Mouse (Mus musculus): ENCODE results near the gene Gramd1b. TPM values are rescaled to one million over a fixed set of nuclear protein-coding genes. Genes with fewer than 3 reads are reported as not detected.

Gramd1b gene
- total RNA-seq, 2 experiments from 2014 or later: 147 to 167 TPM

- no peak for DNase-seq (ENCODE audit: low spot score in 2 of 2)
These were observed 188.0 kb downstream of the Gramd1b start for GRCm38 (mm10) chr9:40343053-40343652.

GRCm38 (mm10) chr9:40342101-40342500 is 189.1 kb downstream of the Gramd1b start:
- no peak for DNase-seq (ENCODE audit: low spot score in 2 of 2)

GRCm38 (mm10) chr9:40339578-40339977 is 191.6 kb downstream of the Gramd1b start:
- DNase-seq (ENCODE audit: low spot score in 2 of 2): peak in 1 of 2 experiments; percentile 76

DNA sequence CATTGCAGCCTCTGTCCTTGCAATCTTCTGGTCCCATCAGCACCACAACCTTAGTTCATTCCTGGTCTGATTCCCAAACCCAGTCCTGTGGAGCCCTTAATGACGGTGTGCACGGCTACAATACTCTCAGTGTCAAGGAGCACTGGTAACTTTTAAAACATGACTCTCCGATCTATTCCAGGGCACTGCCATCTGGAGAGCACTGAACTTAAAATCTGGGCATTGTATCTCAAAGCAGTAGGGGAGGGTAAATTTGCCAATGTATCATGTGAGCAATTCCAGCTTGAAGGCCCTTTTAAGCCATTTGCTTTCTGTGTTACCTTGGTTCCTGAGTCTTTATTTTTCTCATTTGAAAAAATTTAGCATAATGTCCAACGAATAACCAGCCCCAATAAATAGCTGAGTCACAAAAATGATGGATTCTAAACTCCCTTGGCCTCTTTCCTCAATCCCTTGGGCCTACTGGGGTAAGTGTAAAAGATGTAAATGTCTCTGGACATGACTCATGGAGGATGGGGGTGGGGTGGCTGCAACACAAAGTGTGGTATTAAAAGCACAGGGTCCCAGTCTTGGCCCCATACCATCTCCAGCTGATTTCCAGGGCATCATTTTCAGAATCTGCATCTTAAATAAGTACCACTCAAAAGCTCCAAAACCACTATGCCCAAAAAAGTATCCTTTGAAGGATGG is 193.9 kb downstream of the Gramd1b start:
- DNase-seq (ENCODE audit: low spot score in 2 of 2): no peak

GRCm38 (mm10) chr9:40336701-40337100 is 194.5 kb downstream of the Gramd1b start:
- DNase-seq (ENCODE audit: low spot score in 2 of 2): peak in 1 of 2 experiments; percentile 76

DNA sequence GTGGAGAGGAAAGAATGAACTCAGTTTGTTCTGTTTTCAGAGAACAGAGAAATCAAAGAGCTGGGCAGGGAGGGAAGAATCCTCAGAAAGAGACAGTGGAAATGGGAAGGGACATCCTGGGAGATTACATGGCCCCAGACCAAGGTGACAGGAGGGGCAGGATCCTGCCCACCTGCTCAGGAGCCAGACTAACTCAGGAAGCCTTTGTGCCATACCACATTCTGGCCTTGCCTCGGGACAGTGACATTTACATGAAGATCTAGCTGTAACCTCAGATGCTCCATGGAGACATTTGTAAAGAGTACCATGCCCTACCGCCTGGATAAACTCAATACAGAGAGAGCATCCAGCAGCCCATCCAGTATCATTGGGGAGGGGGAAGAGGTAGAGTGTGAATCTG is 196.6 kb downstream of the Gramd1b start:
- DNase-seq (ENCODE audit: low spot score in 2 of 2): no peak

DNA sequence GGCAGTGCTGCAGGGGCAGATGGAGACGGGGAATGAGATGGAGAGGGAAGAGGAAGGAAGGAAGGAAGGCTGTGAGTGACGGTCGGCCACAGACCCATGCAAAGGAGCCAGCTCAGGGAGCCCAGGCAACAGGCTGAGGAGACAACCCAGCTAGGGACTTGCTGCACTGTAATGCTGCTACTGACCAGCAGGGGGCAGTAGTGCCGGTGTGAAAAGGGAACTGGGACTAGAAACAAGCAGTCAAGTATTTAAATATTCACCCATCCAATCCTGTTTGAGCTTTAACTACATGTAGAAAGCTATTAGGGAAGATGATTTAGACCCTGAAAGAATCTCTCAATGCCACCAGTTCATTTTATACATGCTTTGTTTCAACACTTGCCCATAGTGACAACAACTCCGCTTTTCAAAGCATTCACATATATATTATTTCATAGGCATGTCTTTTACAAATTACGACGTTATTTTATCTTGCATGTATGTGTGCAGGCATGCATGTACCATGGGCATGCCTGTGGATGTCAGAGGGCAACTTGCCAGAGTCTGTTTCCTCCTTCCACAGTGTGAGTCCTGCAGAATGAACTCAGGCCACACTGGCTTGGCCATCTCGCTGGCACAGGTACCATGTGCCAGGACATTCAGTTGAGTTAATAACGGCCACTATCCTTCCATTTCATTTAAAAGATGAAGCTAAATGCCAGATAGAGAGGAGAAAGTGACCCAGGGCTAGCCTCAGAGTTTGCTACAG is 197.4 kb downstream of the Gramd1b start:
- peak; percentile 88 to 92 for DNase-seq (ENCODE audit: low spot score in 2 of 2)

DNA sequence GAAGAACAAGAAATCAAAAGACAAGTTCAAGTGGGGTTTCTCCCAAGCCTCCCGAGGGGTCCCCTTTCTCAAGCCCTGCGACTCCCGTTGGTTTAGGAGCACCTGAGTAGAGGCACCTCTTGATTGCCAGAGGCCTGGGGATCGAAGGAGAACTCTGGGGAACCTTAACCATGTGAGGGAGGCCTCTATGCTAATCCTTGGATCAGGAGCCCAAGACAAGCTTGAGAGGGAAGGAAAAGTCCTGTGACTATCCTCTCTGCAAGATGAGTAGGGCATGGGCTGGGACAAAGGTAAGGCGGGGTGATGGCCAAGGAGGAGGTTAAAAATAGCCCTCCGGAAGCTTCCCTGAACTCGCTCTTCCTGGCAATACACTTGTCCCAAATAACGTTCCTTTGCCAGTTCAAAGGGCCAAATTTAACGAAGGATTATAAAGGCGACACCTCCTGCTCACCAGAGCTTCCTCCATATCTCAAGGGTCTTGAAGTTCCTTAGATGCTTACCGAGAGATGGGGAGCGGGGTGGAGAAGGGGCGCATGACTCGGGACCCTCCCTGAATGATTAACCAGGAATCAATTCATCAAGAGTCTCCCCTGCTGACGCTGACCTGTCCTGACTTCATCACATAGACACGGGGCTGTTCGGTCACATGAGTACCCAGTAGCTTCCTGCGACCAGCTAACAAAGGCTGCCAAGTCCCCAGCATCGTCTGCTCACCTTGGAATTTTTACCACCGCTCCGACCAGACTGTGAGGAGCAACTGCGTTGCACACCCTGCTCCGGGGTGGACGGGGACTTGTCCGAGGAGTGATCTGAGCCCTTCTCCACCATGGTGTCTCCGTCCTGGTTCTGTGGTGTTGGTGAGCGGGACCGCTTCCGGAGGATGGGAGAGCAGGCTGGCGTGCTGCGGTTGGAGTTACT is 198.2 kb downstream of the Gramd1b start:
- no peak for DNase-seq (ENCODE audit: low spot score in 2 of 2)

- peak; percentile 53 to 80 for DNase-seq (ENCODE audit: low spot score in 2 of 2)
These were observed 198.9 kb downstream of the Gramd1b start for GRCm38 (mm10) chr9:40332326-40332725.

GRCm38 (mm10) chr9:40331411-40332286 is 199.5 kb downstream of the Gramd1b start:
- peak in 1 of 2 experiments; percentile 14 for DNase-seq (ENCODE audit: low spot score in 2 of 2)

- DNase-seq (ENCODE audit: low spot score in 2 of 2): peak; percentile 86 to 87
These were observed 200.4 kb downstream of the Gramd1b start for GRCm38 (mm10) chr9:40330609-40331382.

GRCm38 (mm10) chr9:40326260-40326915 is 204.8 kb downstream of the Gramd1b start:
- DNase-seq (ENCODE audit: low spot score in 2 of 2): no peak

DNA sequence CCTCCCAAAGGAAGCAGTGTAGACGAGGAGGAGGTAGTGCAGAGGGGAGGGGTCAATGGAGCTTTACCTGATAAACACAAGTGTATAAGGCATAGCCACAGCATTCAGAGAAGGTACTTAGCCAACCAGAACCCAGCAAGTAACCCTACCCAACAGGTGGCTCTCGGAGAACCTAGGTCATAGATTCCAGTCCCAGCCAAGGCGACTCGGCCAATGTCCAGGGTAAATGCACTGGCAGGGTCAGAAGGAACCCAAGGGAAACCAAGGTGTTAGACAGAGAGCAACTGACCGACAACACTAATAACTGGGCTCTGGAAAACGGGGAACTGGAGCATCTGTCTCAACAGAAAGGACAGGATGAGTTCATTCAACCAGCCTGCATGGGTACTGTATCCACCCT is 206.4 kb downstream of the Gramd1b start:
- no peak for DNase-seq (ENCODE audit: low spot score in 2 of 2)

DNA sequence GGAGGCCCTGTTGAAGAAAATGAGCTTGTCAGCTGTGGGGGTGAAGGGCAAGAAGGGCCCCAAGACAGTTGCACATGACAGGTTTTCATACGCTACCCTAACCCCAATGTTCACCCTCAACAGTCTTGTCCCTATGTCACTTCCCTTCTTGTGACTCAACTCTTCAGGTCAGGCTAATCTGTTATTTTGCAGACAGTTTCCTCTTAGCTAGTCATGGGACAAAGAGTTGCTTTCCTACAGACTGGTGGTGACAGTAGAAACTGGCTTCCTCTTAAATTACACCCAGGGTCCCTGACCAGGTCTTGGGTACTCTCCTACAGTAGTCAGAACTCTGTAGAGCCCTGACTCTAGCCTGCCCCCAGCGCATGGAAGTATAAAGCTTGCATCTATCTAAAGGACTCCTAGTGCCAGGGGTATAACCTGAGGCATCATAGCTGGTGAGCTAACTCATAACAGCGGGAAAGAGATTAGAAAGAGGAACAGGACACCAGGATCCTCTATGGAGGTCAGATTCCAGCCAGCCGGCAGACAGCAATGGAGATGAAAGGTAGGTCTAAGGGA is 206.9 kb downstream of the Gramd1b start:
- no peak for DNase-seq (ENCODE audit: low spot score in 2 of 2)

DNA sequence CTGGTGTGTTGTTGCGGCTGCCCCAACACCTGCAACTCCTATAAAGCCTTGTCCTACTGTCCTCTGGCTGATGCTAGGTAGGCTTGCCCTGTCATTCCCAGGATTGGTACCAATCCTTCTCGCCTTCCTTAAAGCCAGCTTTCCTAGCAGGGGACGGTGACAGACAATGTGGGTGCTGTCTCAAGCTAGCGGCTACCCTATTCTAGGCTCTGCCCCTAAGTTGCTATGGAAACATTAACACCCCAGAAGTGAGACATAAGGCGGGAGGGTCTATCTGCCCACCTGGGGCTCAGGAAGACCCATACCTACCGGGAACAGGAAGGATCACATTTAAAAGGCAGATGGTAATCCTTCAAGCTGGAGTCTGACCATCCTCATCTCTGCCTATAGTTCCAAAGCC is 207.4 kb downstream of the Gramd1b start:
- DNase-seq (ENCODE audit: low spot score in 2 of 2): no peak

DNA sequence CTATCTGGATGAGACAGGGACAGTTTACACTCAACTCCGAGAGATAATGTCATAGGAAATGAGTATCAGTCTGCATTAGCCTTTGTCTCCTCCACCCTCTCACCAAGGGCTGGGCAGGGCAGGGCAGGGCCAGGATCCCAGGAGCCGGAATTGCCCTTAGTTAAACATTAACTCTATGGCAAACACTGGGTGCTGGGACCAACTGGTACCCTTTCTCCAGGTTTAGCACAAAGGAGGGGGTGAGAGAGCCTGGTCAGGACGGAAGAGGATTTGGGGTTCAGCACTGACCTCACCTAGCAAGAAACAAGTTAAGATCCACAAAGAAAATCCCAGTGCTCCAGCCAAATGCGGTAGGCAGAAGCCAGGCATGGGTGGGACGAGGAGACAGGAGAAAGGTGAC is 208.0 kb downstream of the Gramd1b start:
- DNase-seq (ENCODE audit: low spot score in 2 of 2): no peak

DNA sequence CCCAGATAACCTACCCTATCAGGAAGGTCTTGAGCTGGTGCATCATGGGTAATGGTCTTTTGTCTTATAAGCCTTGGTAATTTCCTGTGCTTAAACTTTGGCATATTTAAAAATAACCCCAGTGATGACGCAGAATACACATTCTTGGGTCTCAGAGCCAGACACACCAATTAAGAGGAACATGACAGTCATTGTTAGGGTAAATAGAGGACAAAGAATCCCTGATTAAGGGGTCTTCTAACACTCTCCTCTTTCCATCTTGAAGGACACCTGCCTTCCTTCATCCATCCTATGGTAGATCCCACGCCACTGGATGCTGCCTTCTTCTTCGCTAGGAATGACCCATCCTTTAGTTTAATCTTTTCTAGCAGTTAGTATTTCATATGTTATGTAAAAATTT is 208.8 kb downstream of the Gramd1b start:
- DNase-seq (ENCODE audit: low spot score in 2 of 2): no peak

DNA sequence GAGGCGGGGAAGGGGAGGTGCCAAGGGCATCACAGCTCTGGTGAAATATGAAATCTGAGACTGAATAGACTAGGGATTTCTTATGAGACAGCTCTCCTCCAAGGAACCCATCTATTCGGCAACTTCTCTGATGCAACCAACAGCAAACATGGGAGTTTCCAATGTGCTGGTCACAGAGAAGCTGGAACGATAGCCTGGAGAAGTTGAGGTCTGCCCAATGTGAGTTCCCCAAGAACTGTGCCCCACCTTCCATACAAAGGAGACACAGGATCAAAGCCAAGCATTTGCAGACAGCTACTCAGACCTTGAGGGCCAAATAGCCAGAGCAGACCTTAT is 209.5 kb downstream of the Gramd1b start:
- DNase-seq (ENCODE audit: low spot score in 2 of 2): no peak
